Mouse (Mus musculus) CH12.LX (cell line): ENCODE data around the gene Bach2.

Experiments used
- CTCF ChIP-seq, 2 experiments: IDR thresholded peaks in 1 of 2; conservative IDR thresholded peaks in 1 of 2; 2 replicates each; pipeline ENCODE4 v1.5.1; 2011 to 2012; ENCODE audit warnings: low read depth in 2 of 2, low read length in 2 of 2, improper control_type of control experiment in 1 of 2, inconsistent platforms in 1 of 2, mild to moderate bottlenecking in 1 of 2, moderate library complexity in 1 of 2
- PAX5 ChIP-seq: IDR thresholded peaks from 2 replicates; pipeline ENCODE4 v1.6.1; 2012; ENCODE audit warnings: low read length, inconsistent platforms, mixed read lengths

DNA sequence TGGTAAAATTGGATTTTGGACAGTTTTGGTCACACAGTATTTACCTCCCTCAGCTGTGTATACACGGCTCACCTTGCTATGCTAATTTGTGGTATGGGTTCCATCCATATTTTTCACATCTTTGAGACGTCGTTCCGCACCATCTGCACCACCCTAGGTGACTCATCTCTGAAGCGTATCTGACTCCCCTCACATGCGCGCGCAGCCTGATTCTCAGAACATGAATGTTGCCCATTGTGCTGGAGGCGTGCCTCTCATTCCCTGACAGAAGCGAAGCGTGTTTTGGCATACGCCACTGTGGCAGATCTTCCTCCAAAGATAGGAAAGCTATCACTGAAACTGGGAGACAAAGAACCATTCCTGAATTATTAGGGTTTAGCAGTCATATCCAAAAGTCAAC is 21.0 kb upstream of the Bach2 start:
- TF ChIP-seq PAX5 (no peak), CTCF (conservative IDR thresholded peaks at IDR 0.05 in 1 of 2, IDR thresholded peaks at IDR 0.05 in 1 of 2; ENCODE audit: low read depth in 2 of 2, low read length in 2 of 2) (no peak)
